Mouse (Mus musculus) E14TG2a.4 (cell line): ENCODE measurements around the gene Nppa.
"Not testable (repeated sequence)": the region's sequence is repeated elsewhere in the genome, so short reads cannot be mapped to it uniquely, and the experiment has no call there.

Source experiments
- CTCF ChIP-seq: conservative IDR thresholded peaks from 2 replicates; pipeline ENCODE4 v1.5.1; 2014; ENCODE audit warnings: low read length
- NANOG ChIP-seq: IDR thresholded peaks from 2 replicates; pipeline ENCODE4 v1.6.1; 2014; ENCODE audit warnings: borderline replicate concordance, low read length, mixed read lengths
- POU5F1 ChIP-seq: IDR thresholded peaks from 2 replicates; pipeline ENCODE4 v1.6.1; 2014; ENCODE audit warnings: low read length, borderline replicate concordance

GRCm38 (mm10) chr4:148043327-148043726 is 42.8 kb downstream of the Nppa start:
- not testable (repeated sequence) for TF ChIP-seq CTCF, POU5F1, NANOG
